Mouse (Mus musculus) limb, embryonic 12.5 days (tissue): ENCODE data around the gene Pdcd5. TPM values are rescaled to one million over a fixed set of nuclear protein-coding genes. Genes with fewer than 3 reads are reported as not detected.

Experiments used
- ATAC-seq: fragments of 200-750 bp; cut with Nextera tagmentation; 2 replicates; pipeline ENCODE4 v1.8.0; 2017; ENCODE audit warnings: low read depth, moderate TSS enrichment; ENCODE audit not compliant: insufficient number of reproducible peaks, insufficient read depth, low FRiP score, low TSS enrichment
- H3K27ac ChIP-seq: fragments of 300-500 bp; sonication (generic); 2 replicates; pipeline ENCODE4 v1.5.1; 2016; ENCODE audit warnings: mild to moderate bottlenecking, moderate library complexity
- H3K27me3 ChIP-seq: fragments of 300-500 bp; sonication (generic); 2 replicates; pipeline ENCODE4 v1.6.1; 2016; ENCODE audit warnings: mild to moderate bottlenecking, moderate library complexity
- H3K36me3 ChIP-seq: fragments of 300-500 bp; sonication (generic); 2 replicates; pipeline ENCODE4 v1.6.1; 2016; ENCODE audit warnings: mild to moderate bottlenecking, moderate library complexity
- H3K4me1 ChIP-seq: fragments of 300-500 bp; sonication (generic); replicated peaks from 2 replicates; pipeline ENCODE4 v1.6.1; 2016
- H3K4me2 ChIP-seq: fragments of 300-500 bp; sonication (generic); 2 replicates; pipeline ENCODE4 v1.6.1; 2016; ENCODE audit warnings: mild to moderate bottlenecking, moderate library complexity
- H3K4me3 ChIP-seq: fragments of 300-500 bp; sonication (generic); replicated peaks from 2 replicates; pipeline ENCODE4 v1.5.1; 2016; ENCODE audit warnings: mild to moderate bottlenecking
- H3K9ac ChIP-seq: fragments of 300-500 bp; sonication (generic); replicated peaks from 2 replicates; pipeline ENCODE4 v1.6.1; 2016; ENCODE audit warnings: mild to moderate bottlenecking, moderate library complexity
- H3K9me3 ChIP-seq: fragments of 300-500 bp; sonication (generic); 2 replicates; pipeline ENCODE4 v1.6.1; 2016; ENCODE audit warnings: mild to moderate bottlenecking, moderate library complexity
- WGBS: fragments of 180-500 bp; shearing (Covaris S2); methylation state at CpG from one replicate; pipeline ENCODE4 v1.1.7; 2016; 5-methylcytosine and 5-hydroxymethylcytosine counted together
- polyA plus RNA-seq: library from polyadenylated mRNA; unstranded; fragments of >200 nt; fragmentation: Nextera tagmentation; extraction: Ambion mirVana; gene quantifications from 2 replicates; pipeline ENCODE4 v1.2.1, GENCODE M21; 2016

Gene Pdcd5
- polyA plus RNA-seq, 1 experiment from 2014 or later = 339 TPM

GRCm38 (mm10) chr7:35668066-35669041 is 21.0 kb upstream of the Pdcd5 start:
- WGBS = 63% methylated on average over 18 of the region's 18 CpGs
- Histone ChIP-seq H3K9ac (no peak overlapping the region), H3K4me3 (no peak overlapping the region), H3K9me3 (no peaks in the 10 kb centered on the region), H3K4me2 (no peak overlapping the region), H3K4me1 (peaks cover 7% of the 10 kb centered on the region; the same call in 1 of the 2 replicates), H3K27ac (no peak overlapping the region), H3K36me3 (no peaks in the 10 kb centered on the region), H3K27me3 (no peaks in the 10 kb centered on the region)
- ATAC-seq = no peak

GRCm38 (mm10) chr7:35663790-35664376 is 16.6 kb upstream of the Pdcd5 start:
- H3K4me3 ChIP-seq = no peak overlapping the region
- H3K9ac ChIP-seq = no peak overlapping the region
- ATAC-seq = 0 out of 2 replicates have a peak, but pooled peaks have one; percentile 31
- no peak overlapping the region for H3K27ac ChIP-seq
- no peak overlapping the region for H3K4me2 ChIP-seq
- H3K27me3 ChIP-seq = no peaks in the 10 kb centered on the region
- 0 out of 2 replicates have a peak, but pooled peaks cover 4% of the 10 kb centered on the region for H3K9me3 ChIP-seq
- H3K36me3 ChIP-seq = no peaks in the 10 kb centered on the region
- 62% methylated on average over 16 of the region's 16 CpGs for WGBS
- H3K4me1 ChIP-seq = peaks cover 3% of the 10 kb centered on the region; the same call in 1 of the 2 replicates

- no peak overlapping the region for H3K4me3 ChIP-seq
- H3K4me1 ChIP-seq = 0 out of 2 replicates have a peak, but pooled peaks cover 3% of the 10 kb centered on the region
- no peak for ATAC-seq
- H3K27ac ChIP-seq = no peak overlapping the region
- H3K4me2 ChIP-seq = no peak overlapping the region
- 0 out of 2 replicates have a peak, but pooled peaks cover 4% of the 10 kb centered on the region for H3K9me3 ChIP-seq
- H3K9ac ChIP-seq = no peak overlapping the region
- no peaks in the 10 kb centered on the region for H3K36me3 ChIP-seq
- H3K27me3 ChIP-seq = no peaks in the 10 kb centered on the region
- 57% methylated on average over 3 of the region's 3 CpGs for WGBS
Measured at GRCm38 (mm10) chr7:35659173-35659572, 11.9 kb upstream of the Pdcd5 start.

- Histone ChIP-seq H3K4me3 (no peak overlapping the region), H3K4me2 (no peak overlapping the region), H3K36me3 (no peaks in the 10 kb centered on the region), H3K9me3 (0 out of 2 replicates have a peak, but pooled peaks cover 4% of the 10 kb centered on the region), H3K4me1 (no peaks in the 10 kb centered on the region), H3K27ac (no peak overlapping the region), H3K27me3 (no peaks in the 10 kb centered on the region), H3K9ac (no peak overlapping the region)
- ATAC-seq = no peak
- 52% methylated on average over 6 of the region's 6 CpGs for WGBS
Measured at GRCm38 (mm10) chr7:35657829-35658228, 10.5 kb upstream of the Pdcd5 start.

GRCm38 (mm10) chr7:35651583-35652270 is 4.4 kb upstream of the Pdcd5 start:
- Histone ChIP-seq H3K4me3 (no peak overlapping the region), H3K4me1 (no peaks in the 10 kb centered on the region), H3K9ac (no peak overlapping the region), H3K9me3 (no peaks in the 10 kb centered on the region), H3K4me2 (no peak overlapping the region), H3K27ac (no peak overlapping the region), H3K36me3 (no peaks in the 10 kb centered on the region), H3K27me3 (no peaks in the 10 kb centered on the region)
- ATAC-seq = no peak
- 85% methylated on average over 10 of the region's 10 CpGs for WGBS

- no peaks in the 10 kb centered on the region for H3K36me3 ChIP-seq
- H3K27me3 ChIP-seq = no peaks in the 10 kb centered on the region
- H3K4me3 ChIP-seq = no peak overlapping the region
- WGBS = 81% methylated on average over 11 of the region's 11 CpGs
- H3K9ac ChIP-seq = no peak overlapping the region
- no peaks in the 10 kb centered on the region for H3K9me3 ChIP-seq
- H3K27ac ChIP-seq = no peak overlapping the region
- H3K4me1 ChIP-seq = no peaks in the 10 kb centered on the region
- no peak overlapping the region for H3K4me2 ChIP-seq
- no peak for ATAC-seq
Measured at GRCm38 (mm10) chr7:35650716-35651410, 3.5 kb upstream of the Pdcd5 start.

- Histone ChIP-seq H3K36me3 (peaks cover 17% of the 10 kb centered on the region), H3K4me3 (no peak overlapping the region), H3K9ac (no peak overlapping the region), H3K4me2 (no peak overlapping the region), H3K4me1 (no peaks in the 10 kb centered on the region), H3K27ac (no peak overlapping the region), H3K27me3 (no peaks in the 10 kb centered on the region), H3K9me3 (no peaks in the 10 kb centered on the region)
- ATAC-seq = no peak
- WGBS = 68% methylated on average over 3 of the region's 3 CpGs
Measured at GRCm38 (mm10) chr7:35649071-35649470, 1.8 kb upstream of the Pdcd5 start.

GRCm38 (mm10) chr7:35648239-35649069 is 1.1 kb upstream of the Pdcd5 start:
- ATAC-seq = no peak
- peaks cover 23% of the 10 kb centered on the region for H3K36me3 ChIP-seq
- H3K4me1 ChIP-seq = no peaks in the 10 kb centered on the region
- H3K9ac ChIP-seq = no peak overlapping the region
- H3K9me3 ChIP-seq = no peaks in the 10 kb centered on the region
- WGBS = 78% methylated on average over 9 of the region's 9 CpGs
- no peak overlapping the region for H3K27ac ChIP-seq
- no peaks in the 10 kb centered on the region for H3K27me3 ChIP-seq
- H3K4me2 ChIP-seq = no peak overlapping the region
- no peak overlapping the region for H3K4me3 ChIP-seq

- no peaks in the 10 kb centered on the region for H3K4me1 ChIP-seq
- H3K9ac ChIP-seq = peak overlapping the region; percentile 93
- no peaks in the 10 kb centered on the region for H3K27me3 ChIP-seq
- H3K27ac ChIP-seq = peak overlapping the region; percentile 80
- 6% methylated on average over 34 of the region's 34 CpGs for WGBS
- H3K4me2 ChIP-seq = peak overlapping the region; percentile 63
- ATAC-seq = peak; percentile 49
- no peaks in the 10 kb centered on the region for H3K9me3 ChIP-seq
- peak overlapping the region; percentile 98 for H3K4me3 ChIP-seq
- peaks cover 43% of the 10 kb centered on the region for H3K36me3 ChIP-seq
Measured at GRCm38 (mm10) chr7:35646317-35647081, 822 bp downstream of the Pdcd5 start.
